Mouse (Mus musculus): ENCODE data around the gene Dennd5b. TPM values are rescaled to one million over a fixed set of nuclear protein-coding genes. Genes with fewer than 3 reads are reported as not detected.

The Dennd5b gene
- polyA plus RNA-seq, 1 experiment from 2014 or later = 7.5 TPM

DNA sequence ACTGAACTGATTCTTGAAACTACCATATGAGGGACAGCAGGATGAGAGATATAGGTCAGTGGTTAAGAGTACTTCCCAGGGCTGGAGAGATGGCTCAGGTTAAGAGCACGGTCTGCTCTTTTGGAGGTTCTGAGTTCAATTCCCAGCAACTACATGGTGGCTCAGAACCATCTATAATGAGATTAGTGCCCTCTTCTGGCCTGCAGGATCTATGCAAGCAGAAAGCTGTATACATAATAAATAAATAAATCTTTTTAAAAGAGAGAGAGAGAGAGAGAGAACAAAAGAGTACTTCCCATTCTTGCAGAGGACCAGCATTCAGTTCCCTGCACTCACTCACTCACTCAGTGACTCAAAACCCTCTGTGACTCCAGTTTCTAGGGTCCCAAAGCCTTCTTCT is 142.8 kb downstream of the Dennd5b start:
- Histone ChIP-seq H3K27me3 (ENCODE audit: control insufficient read depth, insufficient read depth, low read length) (no peaks in the 10 kb centered on the region), H3K27ac (replicated peaks; ENCODE audit: low read depth, low read length) (no peak overlapping the region), H3K36me3 (ENCODE audit: control insufficient read depth, insufficient read depth, low read length) (no peaks in the 10 kb centered on the region), H3K9me3 (ENCODE audit: control insufficient read depth, low read length) (no peaks in the 10 kb centered on the region), H3K4me1 (ENCODE audit: control insufficient read depth, insufficient read depth, low read length) (peaks cover 5% of the 10 kb centered on the region; the same call in 1 of the 2 replicates), H3K9ac (ENCODE audit: low read length) (no peak overlapping the region), H3K4me3 (ENCODE audit: low read depth, low read length) (no peak overlapping the region), H3K4me2 (ENCODE audit: low read depth, severe bottlenecking) (no peak overlapping the region)
- DNase-seq (ENCODE audit: low spot score) = no peak
- no peak for ATAC-seq (ENCODE audit: insufficient number of reproducible peaks, low FRiP score, low TSS enrichment, low read depth)
- WGBS = 89% methylated on average over 1 of the region's 1 CpGs

GRCm38 (mm10) chr6:148957046-148957445 is 144.4 kb downstream of the Dennd5b start:
- H3K36me3 ChIP-seq (ENCODE audit: control insufficient read depth, insufficient read depth, low read length) = no peaks in the 10 kb centered on the region
- no peak overlapping the region for H3K9ac ChIP-seq (ENCODE audit: low read length)
- no peak overlapping the region for H3K4me3 ChIP-seq (ENCODE audit: low read depth, low read length)
- H3K4me2 ChIP-seq (ENCODE audit: low read depth, severe bottlenecking) = no peak overlapping the region
- ATAC-seq (ENCODE audit: insufficient number of reproducible peaks, low FRiP score, low TSS enrichment, low read depth) (no peak), DNase-seq (ENCODE audit: low spot score) (no peak)
- no peaks in the 10 kb centered on the region for H3K9me3 ChIP-seq (ENCODE audit: control insufficient read depth, low read length)
- H3K27ac ChIP-seq (replicated peaks; ENCODE audit: low read depth, low read length) = no peak overlapping the region
- WGBS = 88% methylated on average over 3 of the region's 3 CpGs
- no peaks in the 10 kb centered on the region for H3K27me3 ChIP-seq (ENCODE audit: control insufficient read depth, insufficient read depth, low read length)
- peaks cover 5% of the 10 kb centered on the region; the same call in 1 of the 2 replicates for H3K4me1 ChIP-seq (ENCODE audit: control insufficient read depth, insufficient read depth, low read length)

GRCm38 (mm10) chr6:148955641-148956420 is 145.6 kb downstream of the Dennd5b start:
- Histone ChIP-seq H3K27ac (replicated peaks; ENCODE audit: low read depth, low read length) (no peak overlapping the region), H3K4me2 (ENCODE audit: low read depth, severe bottlenecking) (no peak overlapping the region), H3K36me3 (ENCODE audit: control insufficient read depth, insufficient read depth, low read length) (no peaks in the 10 kb centered on the region), H3K27me3 (ENCODE audit: control insufficient read depth, insufficient read depth, low read length) (no peaks in the 10 kb centered on the region), H3K9me3 (ENCODE audit: control insufficient read depth, low read length) (no peaks in the 10 kb centered on the region), H3K4me1 (ENCODE audit: control insufficient read depth, insufficient read depth, low read length) (peaks cover 5% of the 10 kb centered on the region; the same call in 1 of the 2 replicates), H3K9ac (ENCODE audit: low read length) (no peak overlapping the region), H3K4me3 (ENCODE audit: low read depth, low read length) (no peak overlapping the region)
- ATAC-seq (ENCODE audit: insufficient number of reproducible peaks, low FRiP score, low TSS enrichment, low read depth) (no peak), DNase-seq (ENCODE audit: low spot score) (no peak)

GRCm38 (mm10) chr6:148946881-148947405 is 154.5 kb downstream of the Dennd5b start:
- 49% methylated on average over 11 of the region's 11 CpGs for WGBS
- H3K9ac ChIP-seq (ENCODE audit: low read length) = peak overlapping the region; percentile 98
- ATAC-seq (ENCODE audit: insufficient number of reproducible peaks, low FRiP score, low TSS enrichment, low read depth) = peak; percentile 1; the same call in 1 of the 2 replicates
- no peaks in the 10 kb centered on the region for H3K9me3 ChIP-seq (ENCODE audit: control insufficient read depth, low read length)
- peak overlapping the region; percentile 89 for H3K27ac ChIP-seq (replicated peaks; ENCODE audit: low read depth, low read length)
- H3K4me1 ChIP-seq (ENCODE audit: control insufficient read depth, insufficient read depth, low read length) = no peaks in the 10 kb centered on the region
- no peaks in the 10 kb centered on the region; the same call in 1 of the 2 replicates for H3K36me3 ChIP-seq (ENCODE audit: control insufficient read depth, insufficient read depth, low read length)
- peak overlapping the region; percentile 61 for H3K4me2 ChIP-seq (ENCODE audit: low read depth, severe bottlenecking)
- peak overlapping the region; percentile 97 for H3K4me3 ChIP-seq (ENCODE audit: low read depth, low read length)
- no peaks in the 10 kb centered on the region for H3K27me3 ChIP-seq (ENCODE audit: control insufficient read depth, insufficient read depth, low read length)
- peak; percentile 29 for DNase-seq (ENCODE audit: low spot score)

DNA sequence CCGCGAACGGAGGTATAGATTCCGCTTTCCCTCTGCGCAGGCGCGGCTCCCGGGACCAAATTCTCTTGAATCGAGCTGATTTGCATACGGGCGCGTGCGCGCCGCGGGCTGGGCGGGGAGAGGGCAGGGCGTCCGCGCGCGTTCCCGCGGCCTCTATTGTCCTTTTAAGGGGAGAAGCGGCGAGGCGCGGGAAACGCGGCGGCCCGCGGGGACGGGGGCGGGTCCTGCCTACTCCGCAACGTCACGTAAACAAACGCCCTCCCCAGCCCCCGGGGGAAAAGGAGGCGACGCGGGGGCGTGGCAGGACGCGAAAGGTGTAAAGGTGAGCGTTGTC is 155.1 kb downstream of the Dennd5b start, which contains the start of gene Sinhcaf:
Sinhcaf (minus strand) TSS at position 59 of the 334 bp plus-strand sequence.
- peak within 1 kb of the TSS; percentile 89 for H3K27ac ChIP-seq (replicated peaks; ENCODE audit: low read depth, low read length)
- peak within 1 kb of the TSS; percentile 98 for H3K9ac ChIP-seq (ENCODE audit: low read length)
- peak; percentile 83 for ATAC-seq (ENCODE audit: insufficient number of reproducible peaks, low FRiP score, low TSS enrichment, low read depth)
- H3K4me1 ChIP-seq (ENCODE audit: control insufficient read depth, insufficient read depth, low read length) = no peaks in the 10 kb centered on the region
- no peaks in the 10 kb centered on the region for H3K9me3 ChIP-seq (ENCODE audit: control insufficient read depth, low read length)
- H3K4me3 ChIP-seq (ENCODE audit: low read depth, low read length) = peak within 1 kb of the TSS; percentile 97
- peak; percentile 100 for DNase-seq (ENCODE audit: low spot score)
- peak within 1 kb of the TSS; percentile 62 for H3K4me2 ChIP-seq (ENCODE audit: low read depth, severe bottlenecking)
- WGBS = 0% methylated on average over 47 of the region's 47 CpGs
- no peaks in the 10 kb centered on the region; the same call in 1 of the 2 replicates for H3K36me3 ChIP-seq (ENCODE audit: control insufficient read depth, insufficient read depth, low read length)
- no peaks in the 10 kb centered on the region for H3K27me3 ChIP-seq (ENCODE audit: control insufficient read depth, insufficient read depth, low read length)

DNA sequence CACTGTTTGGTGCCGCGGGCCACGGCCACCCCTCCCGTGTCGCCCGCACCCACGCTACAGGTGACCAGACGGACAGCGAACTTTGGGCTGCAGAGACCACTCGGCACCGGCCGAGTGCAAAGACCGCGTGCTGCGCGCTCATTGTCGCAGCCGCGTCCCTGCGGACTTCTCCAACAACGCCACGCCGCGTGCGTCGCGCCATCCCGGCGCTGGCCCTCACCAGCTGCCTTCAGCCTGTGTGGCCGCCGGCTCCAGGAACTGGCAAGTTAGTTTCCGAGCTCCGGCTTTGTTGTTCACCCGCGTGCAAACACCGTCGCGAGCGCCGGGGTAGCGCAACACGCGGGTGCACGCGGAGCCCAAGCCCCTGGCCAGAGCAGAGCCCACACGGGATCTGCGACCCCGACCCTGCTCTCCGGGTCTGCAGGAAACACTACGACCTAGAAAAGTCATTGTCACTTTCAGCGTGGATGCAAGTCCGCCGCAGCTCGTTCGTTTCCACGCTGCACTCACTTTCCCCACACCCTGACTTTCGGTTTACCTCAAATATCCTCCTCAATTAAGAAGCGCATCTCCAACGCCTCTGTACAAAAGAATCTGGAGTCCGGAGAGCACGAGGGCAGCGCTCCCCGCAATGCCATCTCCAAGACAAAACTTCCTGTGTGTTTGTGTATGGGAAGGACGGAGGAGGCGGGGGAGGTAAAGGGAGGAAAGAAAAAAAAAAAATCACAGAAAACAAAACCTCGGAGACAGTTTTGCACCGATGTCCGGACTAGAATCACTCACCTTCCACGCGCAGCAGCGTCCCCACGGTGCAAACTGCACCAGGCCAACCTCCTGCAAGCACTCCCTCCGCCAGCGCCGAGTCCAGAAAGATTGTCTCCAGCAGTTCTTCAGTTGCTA is 155.7 kb downstream of the Dennd5b start:
- peak overlapping the region; percentile 98 for H3K9ac ChIP-seq (ENCODE audit: low read length)
- H3K27me3 ChIP-seq (ENCODE audit: control insufficient read depth, insufficient read depth, low read length) = no peaks in the 10 kb centered on the region
- peak; percentile 37 for ATAC-seq (ENCODE audit: insufficient number of reproducible peaks, low FRiP score, low TSS enrichment, low read depth)

DNA sequence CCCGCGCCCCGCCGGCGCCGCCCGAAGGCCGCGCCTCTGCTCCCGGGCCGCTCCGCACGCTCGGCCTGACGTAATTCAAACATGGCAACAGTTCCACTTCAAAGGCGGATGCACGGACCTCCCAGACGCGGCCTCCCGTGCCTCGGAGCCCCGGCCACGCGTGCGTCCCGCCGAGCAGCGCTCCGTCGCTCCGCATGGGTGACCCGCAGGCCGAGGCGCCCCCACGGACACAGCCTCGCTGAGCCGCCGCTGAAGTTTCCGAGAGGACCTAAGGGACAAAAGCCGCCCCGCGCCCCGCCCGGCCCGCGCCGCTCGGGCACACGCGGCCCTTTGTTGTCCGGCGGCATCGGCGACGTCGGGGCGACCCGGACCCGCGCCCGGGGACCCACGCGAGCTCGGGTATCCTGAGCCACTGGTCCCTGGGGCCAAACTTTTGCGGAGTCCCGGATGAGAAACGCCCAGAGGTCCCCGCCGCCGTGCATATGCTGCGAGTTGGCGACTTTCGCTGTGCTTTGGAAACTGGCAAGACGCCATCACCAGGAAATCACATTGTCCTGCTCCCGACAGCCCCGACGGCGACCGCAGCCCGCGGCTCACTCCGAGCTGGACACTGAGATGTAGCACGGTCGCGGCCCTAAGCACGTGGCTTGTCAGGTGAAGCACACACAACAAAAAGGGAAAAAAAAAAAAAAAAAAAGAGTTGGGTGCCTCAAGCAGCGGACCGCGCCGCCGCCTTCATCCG is 156.5 kb downstream of the Dennd5b start:
- H3K27ac ChIP-seq (replicated peaks; ENCODE audit: low read depth, low read length) = peak overlapping the region; percentile 89
- ATAC-seq (ENCODE audit: insufficient number of reproducible peaks, low FRiP score, low TSS enrichment, low read depth) (peak; percentile 49), DNase-seq (ENCODE audit: low spot score) (peak; percentile 80)
- peak overlapping the region; percentile 62 for H3K4me2 ChIP-seq (ENCODE audit: low read depth, severe bottlenecking)
- no peaks in the 10 kb centered on the region; the same call in 1 of the 2 replicates for H3K36me3 ChIP-seq (ENCODE audit: control insufficient read depth, insufficient read depth, low read length)
- H3K27me3 ChIP-seq (ENCODE audit: control insufficient read depth, insufficient read depth, low read length) = no peaks in the 10 kb centered on the region
- H3K4me1 ChIP-seq (ENCODE audit: control insufficient read depth, insufficient read depth, low read length) = no peaks in the 10 kb centered on the region
- H3K9ac ChIP-seq (ENCODE audit: low read length) = peak overlapping the region; percentile 98
- WGBS = under 1% methylated on average over 91 of the region's 92 CpGs
- H3K9me3 ChIP-seq (ENCODE audit: control insufficient read depth, low read length) = no peaks in the 10 kb centered on the region
- peak overlapping the region; percentile 97 for H3K4me3 ChIP-seq (ENCODE audit: low read depth, low read length)

More for the DNA sequence above, 155.7 kb downstream of the Dennd5b start:
- WGBS = under 1% methylated on average over 75 of the region's 75 CpGs
- H3K4me1 ChIP-seq (ENCODE audit: control insufficient read depth, insufficient read depth, low read length) = no peaks in the 10 kb centered on the region
- peak overlapping the region; percentile 89 for H3K27ac ChIP-seq (replicated peaks; ENCODE audit: low read depth, low read length)
- H3K9me3 ChIP-seq (ENCODE audit: control insufficient read depth, low read length) = no peaks in the 10 kb centered on the region
- no peaks in the 10 kb centered on the region; the same call in 1 of the 2 replicates for H3K36me3 ChIP-seq (ENCODE audit: control insufficient read depth, insufficient read depth, low read length)
- peak; percentile 78 for DNase-seq (ENCODE audit: low spot score)
- H3K4me3 ChIP-seq (ENCODE audit: low read depth, low read length) = peak overlapping the region; percentile 97
- peak overlapping the region; percentile 62 for H3K4me2 ChIP-seq (ENCODE audit: low read depth, severe bottlenecking)
